Mouse (Mus musculus) B cell, adult 2 months (primary cell): ENCODE results near the gene Slc15a1.
"Not testable (repeated sequence)": the region's sequence is repeated elsewhere in the genome, so short reads cannot be mapped to it uniquely, and the experiment has no call there.

Experiments used
- DNase-seq, 2 experiments: peaks; one replicate each; pipeline ENCODE4 v3.0.0; 2022

The Slc15a1 gene

DNA sequence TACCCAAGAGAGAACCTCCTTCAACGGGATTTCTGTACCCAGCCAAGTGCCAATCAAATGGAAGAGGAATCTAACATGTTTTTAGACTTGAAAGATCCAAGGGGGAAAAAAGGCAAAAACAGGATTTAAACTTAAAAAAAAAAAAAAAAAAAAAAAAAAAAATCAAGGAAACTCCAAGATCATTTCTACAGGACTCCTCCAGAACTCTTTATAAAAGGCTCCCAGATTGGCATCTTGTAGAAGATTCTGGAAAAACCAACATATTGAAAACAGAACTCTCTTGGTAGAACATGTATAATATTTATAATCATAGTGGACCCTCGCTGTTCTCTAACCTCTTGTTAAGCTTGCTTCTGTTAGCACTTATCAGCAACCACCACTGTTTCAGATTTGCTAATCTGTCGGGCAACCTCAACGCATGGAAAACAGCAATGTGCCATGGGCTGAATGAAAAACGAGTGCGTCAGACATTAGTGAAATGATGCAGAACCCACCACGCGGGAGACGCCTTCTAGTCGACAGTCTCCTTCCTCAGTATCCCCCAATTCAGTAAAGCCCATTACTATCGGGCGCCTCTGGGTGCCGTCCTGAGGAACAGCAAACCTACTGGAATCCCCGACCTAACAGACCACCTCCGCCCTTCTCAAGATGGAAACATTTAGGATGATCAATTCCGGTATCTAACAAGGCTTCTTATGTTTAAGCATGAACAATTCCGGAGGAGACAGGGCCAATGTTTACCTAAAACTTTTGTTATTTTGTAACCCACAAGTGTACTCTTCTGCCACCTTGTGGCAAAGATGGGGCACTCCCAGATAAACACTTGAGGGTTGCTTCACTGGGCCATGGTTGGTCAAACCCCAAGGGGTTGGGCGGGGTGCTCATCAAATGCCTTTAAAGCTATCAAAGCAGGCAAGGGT lies 54.3 kb downstream of the Slc15a1 start:
- DNase-seq = peak; percentile 86 to 90

DNA sequence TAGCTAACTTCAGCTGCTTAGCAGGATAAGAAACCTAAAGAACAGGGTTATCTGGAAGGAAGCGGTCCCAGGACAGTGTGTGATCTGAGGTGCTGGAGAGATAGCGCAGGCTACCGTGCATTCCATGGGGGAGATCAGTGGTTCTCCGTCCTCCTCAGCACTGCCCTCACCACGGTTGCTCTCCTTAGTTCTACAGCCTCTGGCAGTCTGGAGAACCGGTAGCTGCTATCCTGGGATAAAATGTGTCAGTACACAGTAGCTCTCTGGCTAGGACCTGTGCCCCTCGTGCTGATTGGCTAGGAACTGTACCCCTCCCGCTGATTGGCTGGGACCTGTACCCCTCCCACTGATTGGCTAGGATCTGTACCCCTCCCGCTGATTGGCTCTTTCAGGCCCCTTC lies 58.1 kb downstream of the Slc15a1 start:
- DNase-seq = no peak

GRCm38 (mm10) chr14:121445194-121445593 lies 59.9 kb downstream of the Slc15a1 start:
- DNase-seq = peak; percentile 81 to 83

DNA sequence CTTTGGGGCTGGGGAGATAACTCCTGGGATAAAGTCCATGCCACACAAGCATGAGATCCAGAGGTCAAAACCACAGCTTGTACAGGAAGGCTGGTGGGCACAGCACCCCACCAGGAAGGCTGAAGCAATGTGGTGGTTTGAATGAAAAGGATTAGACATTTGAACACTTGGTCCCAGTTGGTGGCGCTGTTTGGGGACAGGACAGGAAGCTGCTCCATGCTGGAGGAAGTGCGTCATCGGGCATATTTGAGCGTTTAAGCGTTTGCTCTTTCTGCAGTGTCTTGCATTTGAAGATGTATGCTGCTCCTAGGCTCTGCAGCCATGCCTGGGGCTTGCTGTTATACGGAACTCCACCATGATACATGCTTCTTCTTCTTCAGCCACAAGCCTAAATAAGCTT lies 64.2 kb downstream of the Slc15a1 start:
- DNase-seq = no peak

GRCm38 (mm10) chr14:121437026-121437425 lies 68.0 kb downstream of the Slc15a1 start:
- DNase-seq = no peak

- DNase-seq = no peak
Measured at GRCm38 (mm10) chr14:121436455-121436854, 68.6 kb downstream of the Slc15a1 start.

- DNase-seq = no peak
Measured at GRCm38 (mm10) chr14:121435794-121436193, 69.3 kb downstream of the Slc15a1 start.

DNA sequence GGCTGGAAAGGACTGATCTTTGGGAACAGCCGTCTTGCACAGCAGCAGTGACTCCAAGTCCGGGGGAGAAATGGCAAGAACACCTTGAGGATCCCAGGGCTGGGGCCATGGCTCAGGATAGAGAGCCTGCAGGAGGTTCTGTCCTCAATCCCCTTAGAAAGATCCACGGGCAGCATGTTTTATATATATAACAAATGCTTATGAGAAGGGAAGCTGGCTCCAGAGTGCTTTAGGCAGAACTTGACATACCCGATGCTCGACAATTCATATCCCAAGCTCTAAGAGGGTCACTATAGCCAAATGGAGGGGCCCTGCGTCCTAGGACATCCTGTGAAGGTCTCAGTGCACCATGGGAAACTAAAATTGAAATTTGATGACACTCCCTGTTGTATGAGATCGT lies 73.8 kb downstream of the Slc15a1 start:
- DNase-seq = no peak

- no peak for DNase-seq
Measured at GRCm38 (mm10) chr14:121429854-121430535, 75.1 kb downstream of the Slc15a1 start.

DNA sequence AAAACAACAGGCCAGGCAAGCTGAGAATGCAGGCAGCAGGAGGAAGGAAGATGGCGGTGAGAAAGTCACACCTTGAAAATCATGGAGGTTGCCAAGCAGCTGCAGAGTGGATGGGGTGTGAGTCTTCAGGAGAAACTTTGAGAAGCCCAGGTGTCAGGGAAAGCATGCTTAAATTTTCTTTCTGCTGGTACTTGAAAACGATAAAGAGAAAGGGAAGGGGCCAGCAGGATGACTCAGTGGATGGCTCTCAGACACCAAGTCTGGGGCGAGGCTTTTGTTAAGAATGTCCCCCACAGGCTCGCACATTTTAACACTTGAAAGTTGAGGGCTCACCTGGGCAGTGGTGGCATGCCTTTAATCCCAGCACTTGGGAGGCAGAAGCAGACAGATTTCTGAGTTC lies 76.9 kb downstream of the Slc15a1 start:
- DNase-seq = no peak

DNA sequence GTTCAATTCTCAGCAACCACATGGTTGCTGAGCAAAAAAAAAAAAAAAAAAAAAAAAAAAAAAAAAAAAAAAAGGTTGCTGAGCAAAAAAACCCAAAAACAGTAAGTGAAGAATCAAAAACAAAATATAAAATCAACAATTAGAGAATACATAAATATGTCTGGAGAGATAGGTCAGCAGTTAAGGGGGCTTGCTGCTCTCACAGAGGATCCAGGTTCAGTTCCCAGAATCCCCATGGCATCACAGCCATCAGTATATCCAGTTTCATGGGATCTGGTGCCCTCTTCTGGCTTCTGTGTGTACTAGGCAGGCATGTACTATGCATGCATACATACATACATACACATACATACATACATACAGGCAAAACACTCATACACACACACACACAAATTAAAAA lies 78.3 kb downstream of the Slc15a1 start:
- DNase-seq = peak; percentile 54 to 65

DNA sequence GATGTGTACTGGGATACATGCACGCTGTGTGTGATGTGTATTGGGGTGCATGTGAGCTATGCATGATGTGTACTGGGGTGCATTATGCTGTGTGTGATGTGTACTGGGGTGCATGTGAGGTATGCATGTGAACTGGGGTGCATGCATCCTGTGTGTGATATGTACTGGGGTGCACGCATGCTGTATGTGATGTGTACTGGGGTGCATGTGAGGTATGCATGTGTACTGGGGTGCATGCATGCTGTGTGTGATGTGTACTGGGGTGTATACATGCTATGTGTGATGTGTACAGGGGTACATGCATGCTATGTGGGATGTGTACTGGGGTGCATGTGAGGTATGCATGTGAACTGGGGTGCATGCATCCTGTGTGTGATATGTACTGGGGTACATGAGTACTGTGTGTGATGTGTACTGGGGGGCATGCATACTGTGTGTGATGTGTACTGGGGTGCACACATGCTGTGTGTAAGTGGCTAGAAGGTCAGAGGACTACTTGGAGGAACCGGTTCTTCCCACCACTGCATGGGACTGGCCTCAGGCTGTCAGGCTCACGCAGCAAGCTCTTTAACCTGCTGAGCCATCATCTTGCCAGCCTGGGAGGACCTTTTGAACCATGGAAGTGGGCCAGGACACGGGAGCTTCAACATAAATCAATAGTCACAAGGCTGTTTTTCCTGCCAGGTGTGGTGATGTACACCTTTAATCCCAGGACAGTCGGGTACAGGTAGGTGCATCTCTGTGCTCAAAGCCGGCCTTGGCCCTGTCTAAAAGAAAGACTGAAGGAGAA lies 79.9 kb downstream of the Slc15a1 start:
- no peak for DNase-seq

GRCm38 (mm10) chr14:121423341-121423751 lies 81.7 kb downstream of the Slc15a1 start:
- peak; percentile 26 to 35 for DNase-seq

GRCm38 (mm10) chr14:121422664-121423340 lies 82.2 kb downstream of the Slc15a1 start:
- peak; percentile 44 to 54 for DNase-seq

DNA sequence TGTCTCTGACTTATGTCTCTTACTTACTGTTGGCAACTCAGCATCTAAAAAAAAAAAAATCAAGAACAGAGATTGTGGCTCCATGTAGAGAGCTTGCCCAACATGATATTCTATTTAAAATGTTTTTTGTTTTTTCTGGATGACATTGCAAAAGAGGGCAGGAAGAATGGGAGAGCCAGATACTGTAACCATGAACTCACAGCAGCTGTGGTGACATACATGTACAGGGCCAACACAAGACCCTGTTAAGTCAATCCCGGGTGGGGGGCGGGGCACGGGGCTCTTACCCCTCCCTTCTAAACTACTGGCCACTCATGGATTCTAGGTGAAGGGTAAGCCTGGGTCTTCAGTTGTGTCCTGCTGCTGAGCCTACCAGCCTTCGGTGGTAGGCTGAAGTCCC lies 83.1 kb downstream of the Slc15a1 start:
- DNase-seq = no peak

DNA sequence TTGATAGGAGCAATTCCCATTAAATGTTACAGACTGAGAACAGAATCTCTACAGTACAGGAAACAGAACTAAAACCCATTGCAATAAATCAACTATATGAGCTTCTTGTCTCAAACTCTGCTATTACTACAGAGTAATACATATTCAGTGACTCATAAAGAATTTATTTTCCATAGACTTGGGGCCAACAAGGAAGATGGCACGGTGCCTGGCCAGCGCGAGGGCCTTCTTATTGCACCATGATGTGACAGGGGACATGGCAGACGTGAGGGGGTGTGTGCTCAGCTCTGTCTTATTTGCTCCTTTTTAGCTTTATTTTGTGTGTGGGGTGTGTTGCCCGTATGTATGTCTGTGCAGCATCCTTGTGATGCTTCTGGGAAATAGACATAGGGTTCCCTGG lies 87.5 kb downstream of the Slc15a1 start:
- no peak for DNase-seq

DNA sequence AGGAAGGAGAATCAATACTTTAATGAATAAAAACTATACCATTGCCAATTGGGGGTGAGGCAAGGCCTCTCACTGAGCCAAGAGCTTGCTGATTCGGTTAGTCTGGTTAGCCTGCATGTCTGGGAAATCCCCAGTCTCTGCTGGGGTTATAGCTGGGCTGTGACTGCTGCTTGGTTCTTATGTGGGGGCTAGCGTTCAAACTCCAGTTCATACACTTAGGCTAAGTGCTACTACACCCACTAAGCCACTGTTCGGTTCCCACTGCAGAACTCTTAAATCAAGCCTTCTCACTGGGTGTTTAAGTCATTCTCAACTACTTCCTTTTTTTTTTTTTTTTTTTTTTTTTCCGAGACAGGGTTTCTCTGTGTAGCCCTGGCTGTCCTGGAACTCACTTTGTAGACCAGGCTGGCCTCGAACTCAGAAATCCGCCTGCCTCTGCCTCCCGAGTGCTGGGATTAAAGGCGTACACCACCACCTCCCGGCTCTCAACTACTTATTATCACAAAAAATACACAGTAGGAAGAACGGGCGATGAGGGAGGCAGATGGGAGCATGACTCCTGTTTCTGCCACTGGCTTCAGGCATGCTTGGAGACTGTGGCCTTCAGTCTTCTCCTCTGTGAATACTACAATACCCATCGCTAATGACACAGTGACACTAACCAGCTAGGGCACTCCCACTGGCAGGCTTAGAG lies 88.3 kb downstream of the Slc15a1 start:
- DNase-seq = peak in 1 of 2 experiments; percentile 12

DNA sequence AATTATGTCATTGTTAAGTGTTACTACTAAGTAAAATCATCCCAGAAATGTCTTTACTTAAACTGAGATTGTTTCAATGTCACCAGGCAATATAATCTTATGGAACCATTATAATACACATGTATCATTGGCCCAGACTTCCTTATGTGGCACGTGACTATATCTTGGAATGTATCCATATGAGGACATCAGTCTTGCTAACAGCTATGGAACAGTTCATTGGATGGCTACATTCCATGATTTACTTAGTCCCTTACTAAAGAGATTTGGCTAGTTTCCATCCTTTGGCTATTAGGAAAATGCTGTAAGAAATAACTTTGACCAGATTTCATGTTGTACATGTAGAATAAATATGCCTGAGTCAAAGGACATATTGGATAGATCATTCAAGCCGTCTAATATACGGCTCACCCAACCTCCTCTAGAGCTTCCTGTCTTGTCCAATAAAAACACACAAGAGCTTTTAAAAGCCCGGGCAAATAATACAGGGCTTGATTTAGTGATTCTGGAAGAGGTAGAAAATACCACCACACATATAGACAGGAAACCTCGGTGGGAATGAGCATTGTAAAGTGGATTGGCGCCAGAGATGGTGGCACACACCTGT lies 90.3 kb downstream of the Slc15a1 start:
- DNase-seq = no peak

- not testable (repeated sequence) for DNase-seq
Measured at GRCm38 (mm10) chr14:121413726-121414125, 91.3 kb downstream of the Slc15a1 start.
